In genomic region chr5:24107071-24107739, GRCm38 (mm10) we compare ENCODE assay signal across 27 mouse cellular contexts.
"Had no signal": no experiment of that assay in that cellular context is flagged by ENCODE, and none has a peak within 500 bp of the region (broad histone marks: within the 10 kb centered on the region; RNA-seq: fewer than 3 reads in every experiment).

No protein-coding gene starts in this region.

- H3K9me3 ChIP-seq: embryonic facial prominence, embryonic 10.5 days; embryonic facial prominence, embryonic 12.5 days; embryonic facial prominence, embryonic 13.5 days; embryonic facial prominence, embryonic 15.5 days; forebrain, embryonic 10.5 days; forebrain, embryonic 12.5 days; forebrain, embryonic 13.5 days; forebrain, embryonic 15.5 days; heart, embryonic 10.5 days had no signal

- H3K4me1 ChIP-seq: embryonic facial prominence, embryonic 10.5 days; embryonic facial prominence, embryonic 12.5 days; embryonic facial prominence, embryonic 15.5 days; heart, embryonic 10.5 days had no signal

- H3K27ac ChIP-seq: embryonic facial prominence, embryonic 10.5 days; embryonic facial prominence, embryonic 12.5 days; embryonic facial prominence, embryonic 13.5 days; embryonic facial prominence, embryonic 15.5 days; forebrain, embryonic 10.5 days; forebrain, embryonic 12.5 days; forebrain, embryonic 13.5 days; forebrain, embryonic 15.5 days; gastrocnemius, adult 2 months; heart, adult 2 months; heart, embryonic 10.5 days had no signal

- H3K4me2 ChIP-seq: embryonic facial prominence, embryonic 12.5 days; embryonic facial prominence, embryonic 13.5 days; embryonic facial prominence, embryonic 15.5 days; forebrain, embryonic 12.5 days; forebrain, embryonic 13.5 days; forebrain, embryonic 15.5 days had no signal

- H3K9ac ChIP-seq: embryonic facial prominence, embryonic 12.5 days; embryonic facial prominence, embryonic 13.5 days; embryonic facial prominence, embryonic 15.5 days; forebrain, embryonic 12.5 days; forebrain, embryonic 13.5 days; forebrain, embryonic 15.5 days; forebrain, postnatal 0 days had no signal

- ATAC-seq: forebrain, embryonic 13.5 days; forebrain, embryonic 14.5 days; forebrain, embryonic 15.5 days; forebrain, embryonic 16.5 days; forebrain, postnatal 0 days had no signal

- DNase-seq: cerebellum, adult 9-11 months; cerebellum, postnatal 10 days; cerebellum, postnatal 14 days; cerebellum, postnatal 25 days; cerebellum, postnatal 36 days; embryo, embryonic 11 days; forebrain, postnatal 0 days; gastrocnemius, adult 2 months; gastrocnemius, postnatal 10 days; gastrocnemius, postnatal 14 days; gastrocnemius, postnatal 25 days; gastrocnemius, postnatal 36 days; heart, adult 11 months; heart, adult 18-20 months; heart, adult 2 months had no signal

- H3K27me3 ChIP-seq: embryonic facial prominence, embryonic 12.5 days; embryonic facial prominence, embryonic 13.5 days; embryonic facial prominence, embryonic 15.5 days; forebrain, embryonic 12.5 days; forebrain, embryonic 13.5 days; forebrain, embryonic 15.5 days had no signal

- H3K36me3 ChIP-seq: embryonic facial prominence, embryonic 15.5 days had no signal

- H3K4me3 ChIP-seq: embryonic facial prominence, embryonic 10.5 days; embryonic facial prominence, embryonic 12.5 days; embryonic facial prominence, embryonic 13.5 days; embryonic facial prominence, embryonic 15.5 days; erythroblast, embryonic 14.5 days; forebrain, embryonic 10.5 days; forebrain, embryonic 12.5 days; forebrain, embryonic 13.5 days; forebrain, embryonic 15.5 days; gastrocnemius, adult 2 months; heart, adult 2 months; heart, embryonic 10.5 days had no signal
